8 mouse cellular contexts compared by ENCODE assay signal in the genomic region with DNA sequence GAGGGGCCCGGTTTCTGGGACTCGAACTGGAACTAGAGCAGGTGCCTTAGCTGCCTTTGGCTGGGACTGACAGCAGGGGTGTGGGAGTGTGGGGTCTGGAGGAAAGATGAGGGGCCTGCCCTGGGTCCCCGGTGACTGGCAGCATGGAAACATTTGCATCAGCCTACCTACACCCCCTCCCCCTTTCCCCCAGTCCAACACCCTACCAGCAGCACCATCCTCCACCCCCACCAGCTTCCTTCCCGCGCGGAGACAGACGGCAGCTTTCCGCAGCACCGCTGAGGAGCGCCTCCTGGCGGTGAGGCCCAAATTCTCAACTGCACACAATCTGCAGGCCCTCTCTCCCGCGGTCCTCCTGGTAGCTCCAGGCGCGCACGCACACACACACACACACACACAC. TPM values are rescaled to one million over a fixed set of nuclear protein-coding genes. Genes with fewer than 3 reads are reported as not detected.
A peak's percentile ranks its signal among the peaks of the same experiment; 100 is the strongest.
DNase-seq lines count a peak whose midpoint lies in the region; ATAC-seq lines count a peak whose summit lies in the region.

No protein-coding gene starts in this region.

- intact Hi-C loops in gastrocnemius, postnatal 36 days (cut with DNase I) = loop anchor here (1.0 to 5.0 kb wide), 3 partner anchors 75 to 255 kb away; no protein-coding TSS in a partner anchor

- DNase-seq in urinary bladder, postnatal 14 days (ENCODE audit: low spot score) = peak; percentile 34
- no peak for DNase-seq in urinary bladder, postnatal 10 days (ENCODE audit: low spot score)
- DNase-seq in cerebellum, postnatal 4 days (ENCODE audit: low spot score in 2 of 2) = peak; percentile 70 to 90
- peak; percentile 14 to 25 for DNase-seq in gastrocnemius, postnatal 36 days
- DNase-seq in layer of hippocampus, postnatal 25 days (ENCODE audit: extremely low spot score in 1 of 2, low spot score in 1 of 2) = peak; percentile 80 to 89
- DNase-seq in lung, postnatal 4 days = peak; percentile 57 to 65
- peak; percentile 80 to 81 for DNase-seq in right cerebral cortex, postnatal 36 days (ENCODE audit: low spot score in 2 of 2)

- no peak for ATAC-seq in erythroid progenitor cell, adult 5-6 weeks (replicated peaks; ENCODE audit: low FRiP score, poor library complexity, severe bottlenecking)

RNA-seq across cellular contexts. Expression of gene Cplx2, which starts 1.5 kb away (rescaled TPM):
- 1 to 10 TPM; 1.0 to 1.1 TPM for total RNA-seq in gastrocnemius, postnatal 36 days (2021)
- 100 to 1,000 TPM; 867 to 943 TPM for total RNA-seq in layer of hippocampus, postnatal 25 days (2021)
- 2.9 and 5.4 TPM in 2 replicates for total RNA-seq in erythroid progenitor cell, adult 5-6 weeks (2015; ENCODE audit: low replicate concordance)
- total RNA-seq in erythroid progenitor cell, adult 5-6 weeks (2017; ENCODE audit: low replicate concordance) = 2.1 and 2.2 TPM in 2 replicates

Comparison
In these comparisons a context has a peak if more than half of its experiments do, and no peak if none do; other contexts are left out.
1. RNA of gene Cplx2, which starts 1.5 kb away (total RNA-seq): 867 to 943 TPM in layer of hippocampus, postnatal 25 days; 2.1 to 5.4 TPM in erythroid progenitor cell, adult 5-6 weeks and 1.0 to 1.1 TPM in gastrocnemius, postnatal 36 days; every median in the first group is over 100 times any median in the second.